Mouse (Mus musculus) neural tube, embryonic 10.5 days (tissue): Measurements from ENCODE around the gene Dbn1.
"Not testable (repeated sequence)": the region's sequence is repeated elsewhere in the genome, so short reads cannot be mapped to it uniquely, and the experiment has no call there.

Experiments
- DNase-seq: peaks from one replicate; pipeline ENCODE4 v3.0.0-alpha.2; 2017; ENCODE audit warnings: low spot score; ENCODE audit errors: extremely low spot score

Dbn1 gene

DNA sequence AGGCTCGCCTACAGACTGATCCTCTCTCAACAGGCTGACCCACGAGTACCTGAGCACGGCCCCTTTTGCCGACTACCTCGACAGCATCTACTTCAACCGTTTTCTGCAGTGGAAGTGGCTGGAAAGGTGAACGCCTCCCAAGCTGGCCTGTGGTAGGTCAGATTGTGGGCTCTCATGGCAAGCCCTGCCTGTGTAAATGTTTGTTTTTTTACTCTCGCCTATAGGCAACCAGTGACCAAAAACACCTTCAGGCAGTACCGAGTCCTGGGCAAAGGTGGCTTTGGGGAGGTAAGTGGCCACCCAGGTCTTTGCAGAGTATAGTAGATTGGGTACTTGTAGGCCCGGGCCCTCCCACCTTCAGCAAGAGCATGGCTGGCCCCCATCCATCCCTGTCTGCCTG lies 36.6 kb downstream of the Dbn1 start:
- no peak for DNase-seq

DNA sequence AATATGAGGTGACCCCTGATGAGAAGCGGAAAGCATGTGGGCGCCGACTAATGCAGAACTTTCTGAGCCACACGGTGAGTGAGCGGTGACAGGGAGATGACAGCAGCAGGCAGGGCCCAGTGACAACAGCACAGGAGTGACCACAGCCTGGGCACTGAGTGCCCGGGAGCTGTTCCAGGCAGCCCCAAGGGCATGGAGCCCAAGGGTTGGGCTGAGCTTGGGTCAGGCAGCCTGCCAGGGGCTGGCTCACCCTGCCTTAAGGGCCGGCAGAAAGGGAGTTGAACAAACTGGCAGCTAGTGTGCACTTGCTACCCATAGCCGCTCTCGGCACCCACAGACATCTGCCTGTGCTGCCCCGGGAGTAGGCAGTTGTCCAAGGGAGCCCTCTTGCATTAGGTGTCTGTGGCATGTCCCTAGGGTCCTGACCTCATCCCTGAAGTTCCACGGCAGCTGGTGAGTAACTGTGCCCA lies 37.4 kb downstream of the Dbn1 start:
- no peak for DNase-seq

DNA sequence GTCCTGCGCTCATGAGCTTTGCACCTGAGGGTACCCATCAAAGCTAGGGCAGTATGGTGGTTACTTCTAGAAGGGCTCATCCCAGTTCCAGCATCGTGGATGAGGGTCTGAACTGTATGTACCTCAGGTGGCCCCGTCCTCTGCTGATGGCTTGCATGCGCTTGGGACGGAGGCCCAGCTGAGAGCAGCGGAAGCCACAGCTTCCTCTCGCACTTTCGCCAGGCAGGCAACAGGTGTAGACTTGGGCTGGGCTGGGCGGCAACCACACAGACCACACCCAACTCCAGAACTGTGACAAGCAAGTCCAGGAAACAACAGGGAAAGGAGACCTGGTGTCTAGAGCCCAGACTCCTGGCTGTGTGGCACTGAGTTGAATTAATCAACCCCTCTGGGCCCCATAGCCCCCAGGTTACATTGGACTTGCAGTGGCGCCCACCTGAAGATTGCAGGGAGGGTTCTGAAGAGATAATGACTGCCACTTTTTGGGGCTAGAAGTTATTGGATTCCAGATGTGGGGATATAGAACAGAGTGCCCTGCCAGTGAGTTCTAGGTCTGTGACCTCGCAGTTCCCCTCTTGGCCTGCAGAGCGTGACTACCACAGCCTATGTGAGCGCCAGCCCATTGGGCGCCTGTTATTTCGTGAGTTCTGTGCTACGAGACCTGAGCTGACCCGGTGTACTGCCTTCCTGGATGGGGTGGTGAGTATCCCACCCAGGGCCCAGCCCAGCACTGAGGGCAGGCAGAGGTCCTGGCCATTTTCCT lies 38.1 kb downstream of the Dbn1 start:
- no peak for DNase-seq

DNA sequence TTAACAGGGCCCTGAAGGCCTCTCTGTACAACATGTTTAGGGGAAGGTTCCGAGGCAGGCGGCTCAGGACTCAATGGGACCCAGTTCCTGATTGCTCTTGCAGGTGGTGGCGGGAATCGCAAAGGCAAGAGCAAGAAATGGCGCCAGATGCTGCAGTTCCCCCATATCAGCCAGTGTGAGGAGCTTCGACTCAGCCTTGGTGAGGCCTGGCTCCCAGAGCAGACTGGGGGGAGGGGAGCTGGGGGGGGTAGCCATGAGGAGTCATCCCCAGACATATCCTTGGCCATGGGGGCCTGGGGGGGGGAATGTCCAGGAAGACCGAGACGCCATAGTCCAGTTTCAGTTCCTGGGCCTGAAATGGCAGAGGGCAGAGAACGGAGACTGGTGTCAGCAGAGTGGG lies 38.7 kb downstream of the Dbn1 start:
- no peak for DNase-seq

DNA sequence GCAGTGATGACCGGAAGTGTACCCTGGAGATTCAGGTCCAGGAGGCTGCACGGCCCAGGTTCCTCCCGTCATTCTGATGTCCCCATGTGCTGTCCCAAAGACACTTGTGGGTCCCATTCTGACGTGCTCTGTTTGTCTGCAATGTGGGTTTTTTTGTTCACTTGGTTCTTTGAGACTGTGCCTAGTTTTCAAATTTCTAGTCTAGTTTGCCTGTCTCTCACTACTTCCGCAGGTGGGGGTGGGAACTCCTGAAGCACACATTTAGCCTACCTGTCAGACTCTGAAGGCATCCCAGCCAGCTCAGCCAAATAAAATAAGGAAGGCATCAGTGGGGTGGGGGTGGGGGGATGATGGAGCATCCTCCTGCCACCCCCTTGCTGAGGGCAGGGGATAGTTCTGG lies 39.8 kb downstream of the Dbn1 start:
- no peak for DNase-seq

DNA sequence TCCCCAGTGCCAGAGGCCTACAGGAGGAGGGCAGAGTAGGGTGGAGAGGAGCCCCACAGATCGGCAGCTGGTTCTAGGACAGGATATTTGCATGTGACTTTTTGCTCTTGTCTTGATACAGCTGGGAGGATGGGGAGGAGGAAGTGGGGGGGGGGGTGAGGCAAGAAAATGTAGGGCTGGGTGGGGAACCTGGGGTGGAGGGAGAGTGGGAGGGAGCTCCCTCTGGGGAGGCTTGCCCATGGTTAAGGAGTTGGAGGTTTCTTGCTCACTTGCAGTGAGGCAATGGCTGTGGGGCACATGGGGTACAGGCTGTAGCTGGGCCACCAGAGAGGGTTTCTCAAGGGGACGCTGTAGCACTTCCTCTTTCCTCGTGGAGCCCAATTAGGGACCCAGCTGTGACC lies 40.4 kb downstream of the Dbn1 start:
- DNase-seq: no peak

DNA sequence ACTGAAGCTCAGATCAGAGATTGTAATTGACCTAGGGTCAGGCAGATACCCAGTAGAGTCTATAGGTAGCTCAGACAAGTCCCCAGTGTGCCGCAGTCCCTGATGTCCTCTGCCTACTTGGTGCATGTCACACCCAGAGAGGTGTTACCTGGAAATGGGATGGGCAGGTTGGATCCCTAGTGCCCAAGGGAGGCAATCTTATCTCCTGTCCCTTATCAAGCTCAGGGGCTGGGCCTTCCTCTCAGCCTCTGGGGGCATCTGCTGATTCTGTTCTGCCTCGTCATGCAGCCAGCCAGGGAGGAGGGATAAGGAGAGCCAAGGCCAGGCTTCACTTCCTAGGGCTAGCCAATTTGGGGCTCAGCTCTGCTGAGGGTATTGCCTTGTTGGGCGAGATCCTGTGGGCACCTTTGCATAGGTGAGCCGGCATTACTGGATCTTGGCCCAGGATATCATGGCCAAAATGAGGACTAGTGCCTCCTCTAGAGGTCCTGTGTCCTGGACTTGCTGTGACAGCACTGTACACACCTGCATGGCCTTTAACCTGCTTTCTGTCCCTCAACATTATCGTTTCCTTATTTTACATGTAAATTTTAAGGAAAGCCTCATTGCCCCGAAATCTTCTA lies 41.3 kb downstream of the Dbn1 start:
- no peak for DNase-seq

DNA sequence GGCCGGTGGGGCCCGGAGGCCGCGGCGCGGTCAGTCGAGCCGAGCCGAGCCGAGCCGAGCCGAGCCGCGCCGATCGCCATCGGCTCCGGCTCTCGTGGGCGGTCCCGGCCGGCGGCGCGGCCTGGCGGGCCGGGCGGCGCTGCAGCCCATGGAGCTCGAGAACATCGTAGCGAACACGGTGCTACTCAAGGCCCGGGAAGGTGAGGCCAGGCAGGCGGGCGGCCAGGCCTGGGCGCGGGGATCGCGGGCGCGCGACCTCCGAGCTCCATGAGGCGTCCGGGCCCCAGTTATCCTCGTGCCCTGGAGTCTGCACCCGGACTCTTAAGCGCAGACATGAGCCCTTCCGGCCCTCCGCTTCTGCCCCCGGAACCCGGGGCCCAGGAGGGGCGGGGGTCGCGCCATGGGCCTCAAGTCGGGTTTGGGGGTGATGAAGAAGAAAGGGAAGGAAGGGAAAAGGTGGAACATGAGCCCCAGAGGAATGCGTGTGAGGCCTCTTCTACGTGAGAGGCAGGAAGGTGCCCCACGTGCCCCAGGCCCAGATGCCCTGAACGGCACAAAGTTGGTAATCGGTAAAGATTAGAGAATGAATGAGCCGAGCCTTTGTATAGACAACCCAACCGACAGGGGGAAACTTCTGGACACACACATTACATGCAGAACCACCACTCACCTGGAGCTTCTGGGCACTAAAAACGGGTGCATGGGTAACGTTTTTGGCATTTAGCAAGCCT lies 42.4 kb downstream of the Dbn1 start:
- no peak for DNase-seq

DNA sequence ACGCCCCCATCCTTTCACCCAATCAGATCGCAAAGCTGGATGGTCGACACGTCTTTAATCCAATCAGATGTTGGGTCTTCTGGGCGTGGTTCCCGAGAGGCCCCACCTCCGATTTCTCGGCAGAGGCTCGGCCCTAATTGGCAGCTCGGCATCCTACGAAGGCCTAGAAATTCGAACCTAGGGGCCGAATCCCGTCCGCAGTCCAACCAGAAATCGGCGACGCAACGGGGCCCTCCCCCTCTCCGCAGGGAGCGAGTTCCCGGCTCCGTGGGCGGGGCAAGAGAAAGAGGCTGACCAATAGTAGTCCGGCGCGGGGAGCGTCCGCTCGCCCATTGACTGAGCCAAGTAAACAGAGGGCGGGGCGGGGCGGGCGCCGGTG lies 43.0 kb downstream of the Dbn1 start, which contains the start of gene Grk6:
TSS of gene Grk6 (plus strand) at position 136 of the 379 bp plus-strand sequence.
- DNase-seq: peak; percentile 99

DNA sequence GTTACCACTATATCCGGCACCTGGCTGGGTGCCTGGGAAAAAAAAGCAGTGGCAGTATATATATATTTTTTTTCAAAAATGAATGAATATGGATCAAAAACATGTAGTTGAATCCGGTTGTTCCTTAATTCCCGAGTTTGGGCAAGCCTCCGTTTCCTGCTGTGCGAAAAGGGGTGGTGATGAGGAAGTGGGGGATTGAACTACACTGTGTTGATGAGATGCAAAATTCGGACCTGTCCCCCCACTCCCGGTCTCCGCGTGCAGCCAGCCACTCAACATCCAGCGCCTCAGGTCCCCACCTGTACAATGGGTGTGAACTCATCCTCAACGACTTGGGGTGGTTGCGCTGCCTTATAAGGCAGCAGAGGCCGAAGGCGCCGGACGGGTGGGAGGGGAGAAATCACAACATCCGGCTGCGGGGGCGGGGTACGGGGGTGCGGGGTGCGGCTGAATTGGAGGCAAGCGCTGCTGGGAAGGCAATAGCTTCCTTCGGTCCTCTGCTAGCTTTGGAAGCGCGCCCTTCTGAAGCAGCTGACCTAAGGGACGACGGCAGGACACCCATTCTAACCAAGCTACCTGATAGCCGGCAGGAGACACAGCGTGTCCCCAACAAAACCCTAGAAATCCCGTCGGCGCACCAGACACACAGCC lies 43.5 kb downstream of the Dbn1 start:
- no peak for DNase-seq

DNA sequence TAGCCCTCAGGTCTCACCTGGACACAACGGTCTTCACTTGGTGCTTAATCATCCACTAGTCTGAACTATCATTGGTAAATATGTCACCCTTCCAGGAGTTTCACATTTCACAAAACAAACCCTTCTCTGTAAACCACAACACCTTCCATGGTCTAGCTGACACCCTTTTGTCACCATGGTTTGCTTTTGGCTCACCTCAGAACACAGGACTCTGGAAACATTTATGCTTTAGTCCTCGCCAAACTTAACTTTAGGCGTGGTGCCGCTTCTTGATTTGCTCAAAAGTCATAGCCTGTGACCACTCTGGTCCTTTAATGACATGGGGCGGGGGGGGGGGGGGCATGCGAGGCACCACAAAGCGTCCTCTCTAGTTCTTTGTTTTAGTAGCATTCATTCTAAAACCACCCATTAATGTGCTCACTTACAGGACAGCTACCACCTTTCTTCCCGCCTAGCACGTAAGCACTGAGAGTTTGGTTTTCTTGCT lies 44.1 kb downstream of the Dbn1 start:
- no peak for DNase-seq

DNA sequence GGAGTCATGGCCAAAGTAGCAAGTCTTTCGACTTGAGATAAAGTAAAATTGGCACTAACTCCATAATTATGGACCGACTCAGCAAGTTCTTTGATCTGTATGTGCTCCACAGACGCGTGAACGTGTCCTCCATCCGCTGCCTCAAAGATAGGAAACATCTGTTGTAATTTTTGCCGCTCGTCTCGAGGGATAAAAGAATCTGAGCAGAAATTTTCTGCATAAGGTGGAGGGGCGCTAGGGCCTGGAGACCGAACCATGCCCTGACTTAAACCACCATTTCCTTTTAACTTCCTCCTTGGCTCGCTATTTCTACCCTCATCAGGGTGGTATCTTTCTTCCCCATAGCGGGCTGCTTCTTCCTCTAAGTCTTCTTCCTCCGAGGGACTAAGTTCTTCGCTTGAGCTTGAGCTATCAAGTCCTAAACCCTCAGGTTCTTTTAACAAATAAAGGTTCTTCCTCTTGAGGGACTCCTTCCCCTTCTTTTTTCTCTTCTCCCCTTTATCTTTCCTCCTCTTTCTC lies 50.7 kb downstream of the Dbn1 start:
- not testable (repeated sequence) for DNase-seq

DNA sequence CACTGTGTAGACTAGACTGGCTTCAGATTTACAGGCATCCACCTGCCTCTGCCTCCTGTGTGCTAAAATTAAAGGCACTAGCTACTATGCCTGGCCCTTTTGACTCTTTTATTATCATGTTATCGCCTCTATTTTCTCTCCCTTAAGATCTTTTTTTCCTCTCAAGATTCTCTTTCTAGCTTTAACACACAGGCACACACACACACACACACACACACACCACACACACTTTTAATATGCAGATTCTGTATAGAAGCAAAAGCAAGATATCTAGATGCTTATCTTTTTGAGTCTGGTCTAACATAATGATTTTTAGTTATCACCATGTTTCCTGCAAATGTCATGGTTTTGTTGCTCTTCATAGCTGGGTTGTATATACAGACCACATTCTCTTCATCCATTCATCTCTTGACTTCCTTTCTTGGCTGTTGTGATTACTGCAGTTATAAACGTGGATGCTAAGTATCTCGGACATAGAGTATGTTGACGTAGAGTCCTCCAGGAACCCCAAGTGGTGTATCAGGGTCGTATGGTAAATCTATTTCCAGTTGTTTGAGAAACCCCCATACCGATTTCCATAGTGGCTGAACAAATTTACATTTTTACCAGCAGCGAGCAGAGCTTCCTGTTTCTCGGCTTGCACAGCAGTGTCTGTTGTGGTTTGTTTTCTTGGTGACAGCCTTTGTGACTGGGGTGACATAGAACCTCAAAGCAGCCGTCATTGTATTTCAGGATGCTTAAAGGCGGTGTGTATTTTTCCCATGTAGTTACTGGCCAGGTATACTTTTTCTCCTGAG lies 55.8 kb downstream of the Dbn1 start:
- no peak for DNase-seq

DNA sequence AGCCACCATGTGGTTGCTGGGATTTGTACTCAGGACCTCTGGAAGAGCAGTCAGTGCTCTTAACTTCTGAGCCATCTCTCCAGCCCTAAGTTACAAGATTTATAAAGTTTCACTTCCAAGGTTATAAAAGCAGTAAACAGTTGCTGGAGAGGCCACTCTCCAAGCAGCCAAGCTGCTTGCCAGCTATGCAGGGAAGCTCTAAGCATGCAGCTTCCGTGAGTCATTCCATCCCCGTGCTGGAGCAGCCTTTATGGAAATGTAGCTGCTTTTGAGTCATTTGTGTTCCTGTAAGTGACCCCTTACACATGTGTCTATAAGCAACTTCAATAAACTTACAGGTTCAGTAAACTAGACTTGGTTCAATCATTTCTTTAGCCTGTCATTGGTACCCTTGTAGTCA lies 57.3 kb downstream of the Dbn1 start:
- DNase-seq: no peak

DNA sequence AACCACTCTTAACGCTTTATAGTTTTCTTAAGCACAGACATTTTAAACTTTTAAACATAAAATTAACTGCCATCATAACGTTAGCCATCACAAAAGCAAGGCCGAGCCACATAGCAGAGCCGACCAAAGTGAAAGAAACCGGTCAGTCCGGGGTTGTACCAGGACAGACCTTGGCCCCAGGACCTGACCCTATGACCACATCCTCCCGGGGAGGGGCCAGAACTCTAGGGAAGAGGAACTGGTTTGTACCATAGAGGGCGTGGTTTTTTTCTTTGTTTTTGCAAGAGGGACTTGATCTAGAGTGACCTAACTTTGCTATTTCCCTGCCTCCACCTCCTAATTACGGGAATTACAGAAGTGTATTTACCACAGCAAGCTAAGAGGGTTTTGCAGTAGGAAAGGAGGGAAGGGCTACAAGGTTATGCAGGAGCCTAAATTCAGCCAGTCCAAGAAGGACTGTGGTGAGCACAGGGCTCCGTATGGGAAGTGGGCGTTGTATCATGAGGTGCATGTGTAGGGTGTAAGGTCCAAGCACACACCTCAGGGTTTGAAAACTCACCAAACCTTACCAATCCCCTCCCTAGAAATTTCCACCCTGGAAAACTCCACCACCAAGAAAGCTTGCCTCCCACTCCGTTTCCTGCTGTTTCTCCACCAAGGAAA lies 58.6 kb downstream of the Dbn1 start:
- DNase-seq: no peak

DNA sequence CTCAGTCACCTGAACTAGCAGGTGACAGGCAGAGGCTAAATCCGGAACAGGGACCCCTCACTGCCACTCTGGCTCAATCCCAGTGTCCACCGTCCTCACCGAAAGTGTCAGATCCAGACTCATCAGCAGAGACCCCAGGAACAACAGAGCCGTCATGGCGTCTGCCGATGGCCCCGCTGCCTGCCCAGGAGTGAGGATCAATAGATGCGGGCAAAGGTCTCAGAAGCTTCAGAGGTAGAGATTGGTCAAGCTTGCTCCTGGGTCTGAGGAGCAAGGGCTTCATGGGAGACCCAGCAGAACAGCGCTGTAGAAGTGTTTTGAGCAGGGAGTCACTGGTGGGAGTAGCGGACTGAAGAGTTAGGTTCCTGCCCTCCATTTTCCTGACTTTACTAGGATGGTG lies 61.3 kb downstream of the Dbn1 start, which contains the start of gene F12:
TSS of gene F12 (minus strand) at position 181 of the 400 bp plus-strand sequence.
- no peak for DNase-seq
